Mouse (Mus musculus) G1E (cell line): ENCODE data around the gene Stip1. TPM values are rescaled to one million over a fixed set of nuclear protein-coding genes. Genes with fewer than 3 reads are reported as not detected.

Experiments
- ATAC-seq: 2 replicates; pipeline ENCODE4 v1.8.0; 2016; ENCODE audit warnings: mild to moderate bottlenecking; ENCODE audit not compliant: insufficient number of reproducible peaks, poor library complexity, low FRiP score, severe bottlenecking; ENCODE audit errors: extremely low read depth
- DNase-seq: peaks from one replicate; pipeline ENCODE4 v3.0.0; 2012; ENCODE audit warnings: low spot score
- H3K27me3 ChIP-seq: 2 replicates; pipeline ENCODE4 v1.6.1; 2012; ENCODE audit warnings: mild to moderate bottlenecking, low read length, inconsistent platforms; ENCODE audit not compliant: insufficient read depth
- H3K36me3 ChIP-seq: replicated peaks from 2 replicates; pipeline ENCODE3; 2012; ENCODE audit warnings: mild to moderate bottlenecking, inconsistent platforms
- H3K4me1 ChIP-seq: 2 replicates; pipeline ENCODE4 v1.6.1; 2012; ENCODE audit warnings: low read depth, low read length, inconsistent platforms, mixed read lengths; ENCODE audit not compliant: insufficient read depth
- H3K4me3 ChIP-seq: 2 replicates; pipeline ENCODE4 v1.5.1; 2012; ENCODE audit warnings: low read depth, mild to moderate bottlenecking, inconsistent platforms, low read length, moderate library complexity, mixed read lengths
- H3K9me3 ChIP-seq: replicated peaks from 2 replicates; pipeline ENCODE4 v1.6.1; 2012; ENCODE audit warnings: inconsistent platforms
- CTCF ChIP-seq: IDR thresholded peaks from 2 replicates; pipeline ENCODE4 v1.5.1; 2012; ENCODE audit warnings: low read depth, low read length, inconsistent platforms, mixed read lengths
- GATA1 ChIP-seq: IDR thresholded peaks from 2 replicates; pipeline ENCODE4 v1.6.1; 2012; ENCODE audit warnings: borderline replicate concordance, low read length, inconsistent platforms, mixed read lengths
- GATA2 ChIP-seq: IDR thresholded peaks from 2 replicates; pipeline ENCODE4 v1.6.1; 2012; ENCODE audit warnings: low read depth, low read length, inconsistent platforms, borderline replicate concordance
- POLR2AphosphoS5 ChIP-seq: IDR thresholded peaks from 2 replicates; pipeline ENCODE4 v1.6.1; 2012; ENCODE audit warnings: low read depth, low read length, inconsistent platforms; ENCODE audit not compliant: insufficient replicate concordance
- TAL1 ChIP-seq: conservative IDR thresholded peaks from 2 replicates; pipeline ENCODE4 v1.6.1; 2012; ENCODE audit warnings: low read depth, low read length, inconsistent platforms, mixed read lengths
- polyA plus RNA-seq: library from polyadenylated mRNA; stranded (reverse); fragments of >175 nt; gene quantifications from 2 replicates; pipeline ENCODE4 v1.2.3, GENCODE M21; 2012
- total RNA-seq, 2 experiments: library from RNA; stranded (forward) in 1 of 2; stranded (reverse) in 1 of 2; fragments of 200-1000 nt in 1 of 2; fragments of >200 nt in 1 of 2; fragmentation: Nextera tagmentation in 1 of 2; gene quantifications; 2 replicates each; pipeline ENCODE4 v1.2.3; 2014 to 2017

Stip1 gene
- total and polyA plus RNA-seq, 3 experiments = 224 to 301 (median 279) TPM

DNA sequence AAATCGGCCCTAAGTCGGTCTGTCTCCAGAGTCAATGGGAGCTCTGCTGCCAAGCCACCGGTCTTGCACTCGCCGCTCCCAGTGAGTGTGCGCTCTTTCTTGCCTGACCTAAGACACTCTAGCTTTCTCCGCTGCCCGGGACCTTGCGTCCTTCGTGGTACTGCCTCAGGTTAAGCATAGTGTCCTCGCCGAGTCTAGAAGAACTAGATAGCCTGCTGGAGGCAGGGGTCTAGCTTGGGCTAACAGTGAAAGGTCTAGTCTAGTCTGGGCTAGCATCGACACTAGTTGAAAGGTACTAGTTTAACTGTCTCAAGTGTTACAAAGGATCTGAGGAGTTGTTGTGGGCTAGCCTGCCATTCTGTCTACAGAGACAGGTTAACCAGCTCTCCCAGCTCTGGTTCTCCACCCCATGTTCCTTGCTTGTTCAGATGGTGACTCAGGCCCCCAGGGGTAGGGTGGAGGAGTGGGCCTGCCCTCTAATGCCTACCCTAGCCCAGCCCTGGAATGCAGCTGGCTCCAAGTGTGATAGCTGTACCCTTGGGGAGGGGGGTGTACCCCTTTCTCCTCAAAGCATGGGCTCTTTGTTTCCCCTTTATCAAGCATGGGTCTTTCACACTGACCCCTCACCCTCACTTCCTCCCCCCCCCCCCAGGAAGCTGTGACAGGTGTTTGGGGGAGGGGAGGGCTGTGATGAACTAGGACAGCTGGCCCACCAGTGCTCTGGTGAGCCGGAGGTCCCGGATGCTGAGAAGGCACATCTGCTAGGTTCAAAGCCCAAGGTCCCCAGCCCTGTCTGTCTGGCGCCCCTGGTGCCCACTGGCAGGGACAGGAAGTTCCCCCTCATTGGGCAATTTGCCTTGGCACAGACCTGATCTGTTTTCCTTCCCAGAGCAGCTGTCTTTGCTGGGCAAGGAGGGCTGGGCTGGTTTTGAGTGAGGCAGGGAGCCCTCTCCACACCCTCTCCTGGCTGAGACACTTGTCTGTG is 63.9 kb downstream of the Stip1 start, which contains the start of gene Plcb3:
Gene Plcb3 (minus strand): TSS at position 934 of the 985 bp plus-strand sequence.
- no peak for ATAC-seq
- TF ChIP-seq POLR2AphosphoS5 (no peak), TAL1 (no peak), GATA2 (no peak), GATA1 (no peak), CTCF (no peak)
- Histone ChIP-seq H3K9me3 (no peaks in the 10 kb centered on the region), H3K4me1 (peaks cover 78% of the 10 kb centered on the region), H3K4me3 (peak within 1 kb of the TSS; percentile 80), H3K36me3 (peaks cover 37% of the 10 kb centered on the region), H3K27me3 (no peaks in the 10 kb centered on the region)
- DNase-seq = peak; percentile 21

DNA sequence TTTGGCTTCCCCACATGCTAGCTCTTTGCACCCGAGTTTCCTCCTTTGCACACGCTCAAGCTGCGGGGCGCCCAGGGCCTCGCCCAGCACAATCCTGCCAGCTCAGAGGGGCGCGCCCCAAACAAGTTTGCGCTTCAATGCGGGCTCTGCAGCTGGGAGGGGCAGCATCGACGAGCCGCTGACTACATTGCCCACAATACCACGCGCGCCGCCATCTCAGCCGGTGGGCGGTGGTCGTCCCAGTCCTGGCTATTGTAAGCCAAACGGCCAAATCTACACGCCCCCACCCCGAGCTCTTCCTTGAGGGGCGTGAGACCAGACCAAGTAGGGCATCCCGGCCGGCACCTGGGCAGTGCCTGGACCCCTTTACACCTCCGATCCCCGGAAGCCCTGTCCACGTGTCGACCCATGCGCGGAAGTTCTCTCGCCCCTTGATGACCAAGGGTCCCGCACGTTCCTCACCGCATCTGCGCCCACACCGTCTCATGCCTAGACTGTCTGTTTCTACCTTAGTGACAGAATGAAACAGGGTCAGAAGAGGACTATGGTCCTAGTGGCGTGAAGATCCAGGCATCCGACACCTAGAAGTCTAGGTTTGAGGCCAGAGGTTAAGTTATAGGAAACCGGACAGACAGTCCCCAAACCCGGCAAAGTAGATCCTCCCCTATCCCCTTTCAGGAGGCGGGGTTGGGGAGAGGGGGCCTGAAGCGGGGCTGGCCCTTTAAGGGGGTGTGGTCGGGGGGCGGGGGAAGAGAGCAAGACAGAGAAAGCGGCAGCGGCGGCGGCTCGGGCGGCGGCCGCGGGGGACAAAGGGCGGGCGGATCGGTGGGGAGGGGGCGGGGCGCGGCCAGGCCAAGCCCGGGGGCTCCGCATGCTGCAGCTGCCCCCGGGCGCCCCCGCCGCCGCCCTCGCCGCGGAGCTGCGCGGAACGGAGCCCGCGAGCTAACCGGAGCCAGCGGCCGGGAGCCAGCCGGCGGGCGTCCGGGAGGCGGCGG is 65.3 kb downstream of the Stip1 start, which contains the start of gene Ppp1r14b:
Gene Ppp1r14b (plus strand): TSS at position 758 of the 995 bp plus-strand sequence.
- H3K4me1 ChIP-seq = peaks cover 86% of the 10 kb centered on the region
- ATAC-seq (peak; percentile 36; the same call in 1 of the 2 replicates), DNase-seq (peak; percentile 78)
- H3K36me3 ChIP-seq = peaks cover 37% of the 10 kb centered on the region
- H3K4me3 ChIP-seq = peak within 1 kb of the TSS; percentile 80
- no peaks in the 10 kb centered on the region for H3K9me3 ChIP-seq
- TF ChIP-seq GATA1 (no peak), GATA2 (no peak), POLR2AphosphoS5 (no peak), CTCF (no peak), TAL1 (no peak)
- no peaks in the 10 kb centered on the region for H3K27me3 ChIP-seq

DNA sequence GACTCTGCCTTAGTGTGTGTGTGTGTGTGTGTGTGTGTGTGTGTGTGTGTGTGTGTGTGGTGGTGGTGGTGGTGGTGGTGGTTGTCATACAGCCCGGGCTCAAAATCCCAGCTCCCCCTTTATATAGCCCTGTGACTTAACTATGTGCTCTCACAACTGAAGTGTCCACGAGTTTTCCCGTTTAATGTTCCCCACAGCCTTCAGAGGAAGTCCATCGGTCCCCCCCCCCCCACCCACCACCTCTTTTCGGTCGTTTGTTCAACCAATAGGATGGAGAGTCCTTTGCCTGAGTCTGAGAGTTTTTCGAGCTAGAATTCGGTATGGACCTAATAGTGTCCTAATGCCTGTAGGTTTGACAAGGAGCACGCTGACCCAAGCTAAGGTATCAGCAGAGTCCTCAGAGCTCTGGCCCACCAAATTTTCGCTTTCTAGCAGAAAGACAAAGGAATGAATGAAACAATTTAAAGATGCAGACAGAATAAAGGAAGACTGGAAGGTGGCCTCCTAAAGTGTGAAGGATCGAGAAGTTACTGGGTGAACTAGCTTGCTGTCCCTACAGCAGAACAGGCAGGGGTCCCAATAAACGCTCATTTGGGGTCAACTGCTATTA is 66.1 kb downstream of the Stip1 start:
- no peaks in the 10 kb centered on the region for H3K9me3 ChIP-seq
- DNase-seq (no peak), ATAC-seq (no peak)
- H3K36me3 ChIP-seq = peaks cover 32% of the 10 kb centered on the region
- TF ChIP-seq GATA1 (no peak), CTCF (no peak), POLR2AphosphoS5 (no peak), TAL1 (no peak), GATA2 (no peak)
- peaks cover 87% of the 10 kb centered on the region for H3K4me1 ChIP-seq
- H3K4me3 ChIP-seq = peak overlapping the region; percentile 80
- no peaks in the 10 kb centered on the region for H3K27me3 ChIP-seq

DNA sequence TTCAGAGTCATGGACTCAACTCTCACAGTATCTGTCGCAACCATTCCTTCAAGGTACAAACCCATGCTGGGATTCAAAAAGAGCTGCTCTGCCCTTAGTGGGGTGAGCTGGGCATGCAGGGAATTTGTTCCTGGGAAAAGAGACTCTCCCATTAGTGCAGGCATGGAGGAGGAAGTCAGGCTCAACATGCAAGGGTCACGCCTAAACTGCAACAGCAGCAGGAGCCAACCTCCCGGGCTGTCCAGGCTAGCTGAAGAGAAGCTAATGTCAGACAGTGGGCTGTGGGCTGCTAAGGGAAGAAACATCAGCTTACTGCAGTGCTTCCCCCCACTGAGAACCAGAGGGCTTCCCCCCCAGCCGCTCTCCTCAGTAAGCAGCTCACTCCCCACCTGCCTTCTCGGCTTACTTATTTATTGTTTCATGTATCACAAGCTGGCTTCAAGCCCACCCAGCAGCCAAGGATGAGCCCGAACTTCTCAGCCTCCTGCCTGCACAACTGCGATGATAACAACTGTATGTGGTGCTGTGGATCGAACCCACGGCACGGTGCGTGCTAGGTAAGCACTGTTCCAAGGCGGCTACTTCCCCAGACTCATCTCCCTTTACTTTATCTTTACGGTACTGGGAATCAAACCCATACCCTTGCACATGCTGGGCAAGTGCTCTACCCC is 67.4 kb downstream of the Stip1 start:
- DNase-seq = no peak
- peaks cover 18% of the 10 kb centered on the region for H3K36me3 ChIP-seq
- H3K9me3 ChIP-seq = no peaks in the 10 kb centered on the region
- H3K27me3 ChIP-seq = no peaks in the 10 kb centered on the region
- no peak overlapping the region for H3K4me3 ChIP-seq
- ATAC-seq = no peak
- TF ChIP-seq POLR2AphosphoS5 = no peak
- no peak for TF ChIP-seq CTCF
- no peak for TF ChIP-seq GATA2
- no peak for TF ChIP-seq GATA1
- no peak for TF ChIP-seq TAL1
- peaks cover 87% of the 10 kb centered on the region for H3K4me1 ChIP-seq

- TF ChIP-seq GATA2 (no peak), POLR2AphosphoS5 (no peak), TAL1 (no peak), CTCF (no peak), GATA1 (no peak)
- Histone ChIP-seq H3K36me3 (peaks cover 16% of the 10 kb centered on the region), H3K9me3 (no peaks in the 10 kb centered on the region), H3K4me1 (peaks cover 86% of the 10 kb centered on the region), H3K4me3 (no peak overlapping the region), H3K27me3 (no peaks in the 10 kb centered on the region)
- DNase-seq (no peak), ATAC-seq (no peak)
Measured at GRCm38 (mm10) chr19:6971644-6972043, 68.1 kb downstream of the Stip1 start.

Other genes with a start within 250 kb of the Stip1 start
Only the 20 nearest of the 23 such genes appear.
- gene Ccdc88b, start 181.8 kb downstream of the Stip1 start, total RNA-seq (2014; fragmentation: Nextera tagmentation) = 14.6 and 18.8 TPM in 2 replicates
- 54.3 and 65.7 TPM in 2 replicates for gene Ccdc88b, start 181.8 kb downstream of the Stip1 start, total RNA-seq (2017)
- 102 and 124 TPM in 2 replicates for gene Ccdc88b, start 181.8 kb downstream of the Stip1 start, polyA plus RNA-seq
- 191 and 244 TPM in 2 replicates for gene Trmt112, start 130.3 kb downstream of the Stip1 start, total RNA-seq (2014; fragmentation: Nextera tagmentation)
- gene Trmt112, start 130.3 kb downstream of the Stip1 start, total RNA-seq (2017) = 286 and 298 TPM in 2 replicates
- gene Trmt112, start 130.3 kb downstream of the Stip1 start, polyA plus RNA-seq = 261 and 287 TPM in 2 replicates
- gene Prdx5, start 129.9 kb downstream of the Stip1 start, total RNA-seq (2014; fragmentation: Nextera tagmentation) = 53.7 and 59.2 TPM in 2 replicates
- 210 and 225 TPM in 2 replicates for gene Prdx5, start 129.9 kb downstream of the Stip1 start, total RNA-seq (2017)
- 208 and 211 TPM in 2 replicates for gene Prdx5, start 129.9 kb downstream of the Stip1 start, polyA plus RNA-seq
- gene Esrra, start 118.2 kb downstream of the Stip1 start, total RNA-seq (2014; fragmentation: Nextera tagmentation) = 10.0 and 17.9 TPM in 2 replicates
- 21.1 and 25.6 TPM in 2 replicates for gene Esrra, start 118.2 kb downstream of the Stip1 start, total RNA-seq (2017)
- gene Esrra, start 118.2 kb downstream of the Stip1 start, polyA plus RNA-seq = 42.6 and 46.9 TPM in 2 replicates
- not detected in 2 replicates for gene Catsperz, start 114.6 kb downstream of the Stip1 start, total RNA-seq (2014; fragmentation: Nextera tagmentation)
- gene Catsperz, start 114.6 kb downstream of the Stip1 start, total RNA-seq (2017) = 0.11 TPM in 1 of 2 replicates, not detected in the other
- gene Catsperz, start 114.6 kb downstream of the Stip1 start, polyA plus RNA-seq = not detected in 2 replicates
- not detected in 2 replicates for gene Kcnk4, start 105.5 kb downstream of the Stip1 start, total RNA-seq (2014; fragmentation: Nextera tagmentation)
- 0.23 TPM in 1 of 2 replicates, not detected in the other for gene Kcnk4, start 105.5 kb downstream of the Stip1 start, total RNA-seq (2017)
- 0.05 TPM in 1 of 2 replicates, not detected in the other for gene Kcnk4, start 105.5 kb downstream of the Stip1 start, polyA plus RNA-seq
- gene Bad, start 98.1 kb downstream of the Stip1 start, total RNA-seq (2014; fragmentation: Nextera tagmentation) = 12.6 and 19.1 TPM in 2 replicates
- gene Bad, start 98.1 kb downstream of the Stip1 start, total RNA-seq (2017) = 50.7 and 62.7 TPM in 2 replicates
- 51.9 and 52.0 TPM in 2 replicates for gene Bad, start 98.1 kb downstream of the Stip1 start, polyA plus RNA-seq
- gene Gpr137, start 97.5 kb downstream of the Stip1 start, total RNA-seq (2014; fragmentation: Nextera tagmentation) = 20.0 and 24.9 TPM in 2 replicates
- 22.8 and 24.9 TPM in 2 replicates for gene Gpr137, start 97.5 kb downstream of the Stip1 start, total RNA-seq (2017)
- 32.1 and 39.9 TPM in 2 replicates for gene Gpr137, start 97.5 kb downstream of the Stip1 start, polyA plus RNA-seq
- gene Ppp1r14b, start 65.0 kb downstream of the Stip1 start, total RNA-seq (2014; fragmentation: Nextera tagmentation) = 74.0 and 111 TPM in 2 replicates
- 141 and 168 TPM in 2 replicates for gene Ppp1r14b, start 65.0 kb downstream of the Stip1 start, total RNA-seq (2017)
- gene Ppp1r14b, start 65.0 kb downstream of the Stip1 start, polyA plus RNA-seq = 281 and 350 TPM in 2 replicates
- gene Plcb3, start 63.5 kb downstream of the Stip1 start, total RNA-seq (2014; fragmentation: Nextera tagmentation) = 12.5 and 14.1 TPM in 2 replicates
- gene Plcb3, start 63.5 kb downstream of the Stip1 start, total RNA-seq (2017) = 9.9 and 10.6 TPM in 2 replicates
- gene Plcb3, start 63.5 kb downstream of the Stip1 start, polyA plus RNA-seq = 21.0 and 22.2 TPM in 2 replicates
- 72.6 and 120 TPM in 2 replicates for gene Fkbp2, start 59.5 kb downstream of the Stip1 start, total RNA-seq (2014; fragmentation: Nextera tagmentation)
- gene Fkbp2, start 59.5 kb downstream of the Stip1 start, total RNA-seq (2017) = 58.8 and 72.0 TPM in 2 replicates
- gene Fkbp2, start 59.5 kb downstream of the Stip1 start, polyA plus RNA-seq = 170 and 201 TPM in 2 replicates
- gene Vegfb, start 52.3 kb downstream of the Stip1 start, total RNA-seq (2014; fragmentation: Nextera tagmentation) = 29.6 and 41.0 TPM in 2 replicates
- gene Vegfb, start 52.3 kb downstream of the Stip1 start, total RNA-seq (2017) = 18.5 and 20.2 TPM in 2 replicates
- gene Vegfb, start 52.3 kb downstream of the Stip1 start, polyA plus RNA-seq = 92.6 and 118 TPM in 2 replicates
- gene Dnajc4, start 47.4 kb downstream of the Stip1 start, total RNA-seq (2014; fragmentation: Nextera tagmentation) = 29.4 and 29.5 TPM in 2 replicates
- 11.6 and 14.4 TPM in 2 replicates for gene Dnajc4, start 47.4 kb downstream of the Stip1 start, total RNA-seq (2017)
- gene Dnajc4, start 47.4 kb downstream of the Stip1 start, polyA plus RNA-seq = 23.9 and 24.3 TPM in 2 replicates
- 16.6 and 30.0 TPM in 2 replicates for gene Nudt22, start 43.9 kb downstream of the Stip1 start, total RNA-seq (2014; fragmentation: Nextera tagmentation)
- gene Nudt22, start 43.9 kb downstream of the Stip1 start, total RNA-seq (2017) = 17.8 and 21.0 TPM in 2 replicates
- gene Nudt22, start 43.9 kb downstream of the Stip1 start, polyA plus RNA-seq = 19.2 and 23.9 TPM in 2 replicates
- gene Trpt1, start 43.8 kb downstream of the Stip1 start, total RNA-seq (2014; fragmentation: Nextera tagmentation) = 2.6 and 6.1 TPM in 2 replicates
- gene Trpt1, start 43.8 kb downstream of the Stip1 start, total RNA-seq (2017) = 1.6 and 2.7 TPM in 2 replicates
- 1.2 TPM in 2 replicates for gene Trpt1, start 43.8 kb downstream of the Stip1 start, polyA plus RNA-seq
- gene Fermt3, start 20.5 kb downstream of the Stip1 start, total RNA-seq (2014; fragmentation: Nextera tagmentation) = 66.2 and 69.5 TPM in 2 replicates
- gene Fermt3, start 20.5 kb downstream of the Stip1 start, total RNA-seq (2017) = 267 and 318 TPM in 2 replicates
- gene Fermt3, start 20.5 kb downstream of the Stip1 start, polyA plus RNA-seq = 461 and 527 TPM in 2 replicates
- not detected in 2 replicates for gene Macrod1, start 16.8 kb upstream of the Stip1 start, total RNA-seq (2014; fragmentation: Nextera tagmentation)
- gene Macrod1, start 16.8 kb upstream of the Stip1 start, total RNA-seq (2017) = not detected in 2 replicates
- 0.60 and 0.89 TPM in 2 replicates for gene Macrod1, start 16.8 kb upstream of the Stip1 start, polyA plus RNA-seq
- not detected in 2 replicates for gene Flrt1, start 65.8 kb upstream of the Stip1 start, total RNA-seq (2014; fragmentation: Nextera tagmentation)
- 0.05 and 0.12 TPM in 2 replicates for gene Flrt1, start 65.8 kb upstream of the Stip1 start, total RNA-seq (2017)
- not detected in 2 replicates for gene Flrt1, start 65.8 kb upstream of the Stip1 start, polyA plus RNA-seq
- 46.4 and 50.2 TPM in 2 replicates for gene Otub1, start 166.3 kb upstream of the Stip1 start, total RNA-seq (2014; fragmentation: Nextera tagmentation)
- 88.2 and 91.4 TPM in 2 replicates for gene Otub1, start 166.3 kb upstream of the Stip1 start, total RNA-seq (2017)
- 153 and 175 TPM in 2 replicates for gene Otub1, start 166.3 kb upstream of the Stip1 start, polyA plus RNA-seq
- gene Cox8a, start 177.6 kb upstream of the Stip1 start, total RNA-seq (2014; fragmentation: Nextera tagmentation) = 353 and 374 TPM in 2 replicates
- gene Cox8a, start 177.6 kb upstream of the Stip1 start, total RNA-seq (2017) = 934 and 1,064 TPM in 2 replicates
- gene Cox8a, start 177.6 kb upstream of the Stip1 start, polyA plus RNA-seq = 478 and 515 TPM in 2 replicates